ENCODE assay signal across 8 mouse cellular contexts in genomic region chr16:32644801-32645170, GRCm38 (mm10). TPM values are rescaled to one million over a fixed set of nuclear protein-coding genes. Genes with fewer than 3 reads are reported as not detected.
DNase-seq lines count a peak whose midpoint lies in the region; ATAC-seq and TF ChIP-seq lines count a peak whose summit lies in the region.

No protein-coding gene starts in this region.

- no peak for TF ChIP-seq EP300 in MEL (IDR thresholded peaks at IDR 0.05; ENCODE audit: low read depth in 1 of 2, low read length in 2 of 2)

- no peak for TF ChIP-seq POLR2A in MEL (IDR thresholded peaks at IDR 0.05; ENCODE audit: control insufficient read depth in 1 of 2, insufficient read depth in 1 of 2, low read depth in 1 of 2, low read length in 2 of 2, poor library complexity in 1 of 2)

- no peak for TF ChIP-seq CTCF in MEL (IDR thresholded peaks at IDR 0.05 in 2 of 3, conservative IDR thresholded peaks at IDR 0.05 in 1 of 3; ENCODE audit: control insufficient read depth in 1 of 3, insufficient read depth in 1 of 3, low read depth in 2 of 3, low read length in 3 of 3, poor library complexity in 1 of 3, severe bottlenecking in 1 of 3)

- TF ChIP-seq RAD21 in MEL (IDR thresholded peaks at IDR 0.05; ENCODE audit: low read depth, low read length): no peak

- 7% methylated on average over 12 of the region's 12 CpGs for WGBS in heart, embryonic 14.5 days
- WGBS in forebrain, embryonic 15.5 days: 12% methylated on average over 12 of the region's 12 CpGs
- 19% methylated on average over 12 of the region's 12 CpGs for WGBS in liver, embryonic 16.5 days (ENCODE audit: insufficient replicate concordance)

- no peaks in the 10 kb centered on the region for H3K27me3 ChIP-seq in heart, embryonic 14.5 days (ENCODE audit: control insufficient read depth, insufficient read depth, low read length)
- H3K27me3 ChIP-seq in MEL (ENCODE audit: control insufficient read depth in 1 of 2, insufficient read depth in 2 of 2, low read length in 2 of 2): no peaks in the 10 kb centered on the region
- H3K27me3 ChIP-seq in forebrain, embryonic 15.5 days: no peaks in the 10 kb centered on the region
- no peaks in the 10 kb centered on the region for H3K27me3 ChIP-seq in liver, embryonic 16.5 days (ENCODE audit: control insufficient read depth, insufficient read depth, low read depth, low read length)

- no peaks in the 10 kb centered on the region for H3K9me3 ChIP-seq in heart, embryonic 14.5 days (ENCODE audit: control insufficient read depth, low read length)
- no peaks in the 10 kb centered on the region for H3K9me3 ChIP-seq in MEL (replicated peaks; ENCODE audit: insufficient read depth, low read length)
- no peaks in the 10 kb centered on the region for H3K9me3 ChIP-seq in forebrain, embryonic 15.5 days
- no peaks in the 10 kb centered on the region for H3K9me3 ChIP-seq in liver, embryonic 16.5 days (replicated peaks; ENCODE audit: control insufficient read depth, low read length)

- H3K79me2 ChIP-seq in MEL (ENCODE audit: control insufficient read depth, insufficient read depth, low read length, poor library complexity): peaks cover 19% of the 10 kb centered on the region

- no peaks in the 10 kb centered on the region for H3K36me3 ChIP-seq in heart, embryonic 14.5 days (ENCODE audit: control insufficient read depth, insufficient read depth, low read length)
- H3K36me3 ChIP-seq in MEL (ENCODE audit: control insufficient read depth in 1 of 2, insufficient read depth in 2 of 2, low read length in 2 of 2): 0 out of 4 replicates have a peak, but pooled peaks cover 0 to 5% of the 10 kb centered on the region in 2 experiments
- no peaks in the 10 kb centered on the region for H3K36me3 ChIP-seq in forebrain, embryonic 15.5 days
- no peaks in the 10 kb centered on the region for H3K36me3 ChIP-seq in liver, embryonic 16.5 days (ENCODE audit: control insufficient read depth, insufficient read depth)

- DNase-seq in heart, adult 8-10 months (ENCODE audit: low spot score): no peak
- DNase-seq in MEL (ENCODE audit: low read depth, low spot score): no peak
- no peak for DNase-seq in right cerebral cortex, postnatal 4 days
- DNase-seq in urinary bladder, adult 18-20 months (ENCODE audit: low spot score in 2 of 2): no peak
- no peak for DNase-seq in lung, postnatal 36 days

- H3K4me3 ChIP-seq in heart, embryonic 14.5 days (ENCODE audit: control insufficient read depth in 1 of 2, insufficient read depth in 1 of 2, low read depth in 1 of 2, low read length in 2 of 2): peak overlapping the region; percentile 74 to 83
- H3K4me3 ChIP-seq in MEL (ENCODE audit: control insufficient read depth in 1 of 2, insufficient read depth in 1 of 2, low read depth in 2 of 2, low read length in 2 of 2): peak overlapping the region; percentile 58 to 81
- peak overlapping the region; percentile 99 for H3K4me3 ChIP-seq in forebrain, embryonic 15.5 days
- peak overlapping the region; percentile 95 for H3K4me3 ChIP-seq in liver, embryonic 16.5 days (ENCODE audit: low read depth, low read length)

- no peak for ATAC-seq in heart, embryonic 14.5 days (ENCODE audit: insufficient number of reproducible peaks, insufficient read depth, low FRiP score, low read depth)
- ATAC-seq in forebrain, embryonic 15.5 days (replicated peaks): no peak
- no peak for ATAC-seq in liver, embryonic 16.5 days (ENCODE audit: low read depth)

- H3K4me2 ChIP-seq in heart, embryonic 14.5 days (ENCODE audit: low read length): peak overlapping the region; percentile 93
- H3K4me2 ChIP-seq in forebrain, embryonic 15.5 days (replicated peaks): peak overlapping the region; percentile 90
- H3K4me2 ChIP-seq in liver, embryonic 16.5 days (ENCODE audit: low read depth, low read length): peak overlapping the region; percentile 98

- no peak overlapping the region; a peak in 1 of 4 replicates for H3K27ac ChIP-seq in heart, embryonic 14.5 days (replicated peaks in 1 of 2; ENCODE audit: control insufficient read depth in 1 of 2, insufficient read depth in 1 of 2, low read depth in 2 of 2, low read length in 2 of 2)
- H3K27ac ChIP-seq in MEL (ENCODE audit: control insufficient read depth, low read depth, low read length): peak overlapping the region; percentile 25
- peak overlapping the region; percentile 91 for H3K27ac ChIP-seq in forebrain, embryonic 15.5 days (replicated peaks)
- H3K27ac ChIP-seq in liver, embryonic 16.5 days (ENCODE audit: low read length): peak overlapping the region; percentile 79

- peak overlapping the region; percentile 90 for H3K9ac ChIP-seq in heart, embryonic 14.5 days (ENCODE audit: low read length)
- H3K9ac ChIP-seq in MEL (ENCODE audit: control insufficient read depth, low read depth, low read length, poor library complexity, severe bottlenecking): peak overlapping the region; percentile 80
- peak overlapping the region; percentile 94 for H3K9ac ChIP-seq in forebrain, embryonic 15.5 days (replicated peaks)
- H3K9ac ChIP-seq in liver, embryonic 16.5 days (ENCODE audit: low read depth, low read length): peak overlapping the region; percentile 94

- peaks cover 14% of the 10 kb centered on the region in 2 experiments for H3K4me1 ChIP-seq in heart, embryonic 14.5 days (ENCODE audit: control insufficient read depth in 2 of 2, insufficient read depth in 2 of 2, low read length in 2 of 2)
- H3K4me1 ChIP-seq in MEL (ENCODE audit: control insufficient read depth in 1 of 2, insufficient read depth in 2 of 2, low read length in 2 of 2): peaks cover 2 to 10% of the 10 kb centered on the region in 2 experiments; a peak in 3 of 4 replicates
- H3K4me1 ChIP-seq in forebrain, embryonic 15.5 days: peaks cover 22% of the 10 kb centered on the region
- H3K4me1 ChIP-seq in liver, embryonic 16.5 days (ENCODE audit: control insufficient read depth, low read depth, low read length): peaks cover 24% of the 10 kb centered on the region

TF ChIP-seq in MEL, 35 proteins besides CTCF, POLR2A, EP300 and RAD21:
- TF ChIP-seq MAFK (IDR thresholded peaks at IDR 0.05; ENCODE audit: borderline replicate concordance, low read depth, low read length) (no peak), MXI1 (IDR thresholded peaks at IDR 0.05; ENCODE audit: low read depth, low read length) (no peak), ZC3H11A (IDR thresholded peaks at IDR 0.05; ENCODE audit: low read depth, low read length) (no peak), ZKSCAN1 (IDR thresholded peaks at IDR 0.05; ENCODE audit: low read depth, low read length) (no peak), TBP (IDR thresholded peaks at IDR 0.05; ENCODE audit: low read depth, low read length) (no peak), USF2 (IDR thresholded peaks at IDR 0.05; ENCODE audit: borderline replicate concordance in 1 of 2, insufficient read depth in 1 of 2, low read depth in 1 of 2, low read length in 2 of 2) (no peak), CHD1 (IDR thresholded peaks at IDR 0.05; ENCODE audit: low read depth, low read length) (no peak), UBTF (IDR thresholded peaks at IDR 0.05; ENCODE audit: borderline replicate concordance, insufficient read depth, low read depth, low read length) (no peak), MAX (IDR thresholded peaks at IDR 0.05; ENCODE audit: low read length) (no peak), CHD2 (IDR thresholded peaks at IDR 0.05; ENCODE audit: low read length) (no peak), JUND (IDR thresholded peaks at IDR 0.05; ENCODE audit: low read depth, low read length) (no peak), USF1 (IDR thresholded peaks at IDR 0.05; ENCODE audit: low read depth, low read length) (no peak)

RNA-seq across cellular contexts. Expression of gene Tnk2, which starts 1.1 kb away (rescaled TPM):
- 6.7 and 7.3 TPM in 2 replicates for polyA plus RNA-seq in heart, embryonic 14.5 days (2014; fragmentation: Nextera tagmentation; extraction: Ambion mirVana)
- total RNA-seq in heart, adult 8-10 months (2022): 10 to 100 TPM; 18.6 to 22.6 (median 21.4) TPM
- total RNA-seq in MEL (2012; rRNA removed): 30.3 and 34.8 TPM in 2 replicates
- polyA plus RNA-seq in MEL (2012; ENCODE audit: insufficient read depth in 1 of 2, insufficient read length in 2 of 2, low read depth in 1 of 2, low replicate concordance in 2 of 2, missing spikeins in 1 of 2): 10 to 100 TPM in 1 of 2 experiments, not detected in 1; 77.0 TPM
- polyA plus RNA-seq in forebrain, embryonic 15.5 days (2015; fragmentation: Nextera tagmentation; extraction: Ambion mirVana): 16.0 and 20.4 TPM in 2 replicates
- 2.7 and 2.8 TPM in 2 replicates for polyA plus RNA-seq in liver, embryonic 16.5 days (2015; fragmentation: Nextera tagmentation; extraction: Ambion mirVana)

RNA-seq across cellular contexts. Expression of gene Tfrc, which starts 36.1 kb away (rescaled TPM):
- 48.6 and 57.2 TPM in 2 replicates for polyA plus RNA-seq in heart, embryonic 14.5 days (2014; fragmentation: Nextera tagmentation; extraction: Ambion mirVana)
- total RNA-seq in heart, adult 8-10 months (2022): 10 to 100 TPM; 21.4 to 53.5 (median 38.0) TPM
- total RNA-seq in MEL (2012; rRNA removed): 156 and 234 TPM in 2 replicates
- 100 to 1,000 TPM in 1 of 2 experiments, 10 to 100 TPM in 1; 90.9 to 106 TPM for polyA plus RNA-seq in MEL (2012; ENCODE audit: insufficient read depth in 1 of 2, insufficient read length in 2 of 2, low read depth in 1 of 2, low replicate concordance in 2 of 2, missing spikeins in 1 of 2)
- polyA plus RNA-seq in forebrain, embryonic 15.5 days (2015; fragmentation: Nextera tagmentation; extraction: Ambion mirVana): 28.3 and 33.1 TPM in 2 replicates
- 317 and 331 TPM in 2 replicates for polyA plus RNA-seq in liver, embryonic 16.5 days (2015; fragmentation: Nextera tagmentation; extraction: Ambion mirVana)

Comparison
In these comparisons a context has a peak if more than half of its experiments do, and no peak if none do; other contexts are left out.
1. H3K27ac ChIP-seq: peak in MEL (single experiment), forebrain, embryonic 15.5 days (single experiment) and liver, embryonic 16.5 days (single experiment); none in heart, embryonic 14.5 days (0 of 2).
2. Peak in every context shown above with its lines, with median percentiles within 50 percentile points of each other: H3K4me2 ChIP-seq, H3K4me3 ChIP-seq and H3K9ac ChIP-seq.